Mouse (Mus musculus) hindlimb bud, embryonic 11.5 days (tissue): ENCODE data around the gene Asb16.
A peak's percentile ranks its signal among the peaks of the same experiment; 100 is the strongest.

Experiments used
- DNase-seq: peaks from one replicate; pipeline ENCODE4 v3.0.0-alpha.2; 2012; ENCODE audit warnings: low read depth, low spot score; ENCODE audit errors: extremely low spot score

Gene Asb16

DNA sequence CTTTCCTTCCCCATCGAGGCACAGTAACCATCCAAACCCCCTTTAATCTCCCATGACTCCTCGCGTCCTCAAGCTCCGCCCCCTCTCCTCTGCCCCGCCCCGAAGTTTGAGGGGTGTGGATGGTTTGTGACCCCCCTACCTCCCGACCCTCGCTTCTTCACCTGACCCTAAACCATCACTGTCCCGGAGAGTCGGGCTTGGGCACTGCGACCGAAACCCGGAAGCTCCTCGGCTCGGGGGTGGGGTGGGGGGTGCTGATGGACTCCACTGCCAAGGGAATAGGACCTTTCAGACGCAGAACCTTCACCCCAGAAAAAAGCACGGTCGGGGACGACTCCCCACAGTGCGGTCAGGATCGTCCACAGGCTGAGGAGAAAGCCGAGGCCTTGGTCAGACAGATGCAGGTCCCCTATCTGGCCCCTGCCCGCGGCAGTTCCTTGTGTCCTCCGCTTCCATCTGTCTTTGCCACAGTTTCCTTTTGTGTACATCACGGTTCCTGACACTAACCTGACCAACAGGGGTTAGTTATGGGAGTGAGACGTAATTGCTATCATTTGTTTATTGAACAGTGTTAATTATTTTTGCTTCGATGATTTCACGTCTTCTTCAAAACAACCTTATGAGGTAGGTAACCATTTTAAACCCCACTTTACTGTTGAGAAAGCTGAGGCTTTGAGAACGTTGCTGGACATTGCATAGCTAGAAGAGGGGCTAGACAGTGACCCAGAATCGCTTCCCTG lies 16.7 kb downstream of the Asb16 start:
- no peak for DNase-seq

DNA sequence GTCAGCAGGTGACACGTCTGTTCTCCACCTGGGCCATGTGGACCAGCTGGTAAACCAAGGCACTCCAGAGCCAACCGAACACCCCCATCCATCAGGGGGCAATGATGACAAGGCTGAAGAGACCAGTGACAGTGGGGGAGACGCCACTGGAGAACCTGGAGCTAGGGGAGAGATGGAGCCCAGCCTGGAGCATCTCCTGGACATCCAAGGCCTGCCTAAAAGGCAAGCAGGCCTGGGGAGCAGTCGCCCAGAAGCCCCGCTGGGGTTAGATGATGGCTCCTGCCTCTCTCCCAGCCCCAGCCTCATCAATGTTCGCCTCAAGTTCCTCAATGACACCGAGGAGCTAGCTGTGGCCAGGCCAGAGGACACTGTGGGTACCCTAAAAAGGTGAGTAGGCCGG lies 18.9 kb downstream of the Asb16 start:
- no peak for DNase-seq

DNA sequence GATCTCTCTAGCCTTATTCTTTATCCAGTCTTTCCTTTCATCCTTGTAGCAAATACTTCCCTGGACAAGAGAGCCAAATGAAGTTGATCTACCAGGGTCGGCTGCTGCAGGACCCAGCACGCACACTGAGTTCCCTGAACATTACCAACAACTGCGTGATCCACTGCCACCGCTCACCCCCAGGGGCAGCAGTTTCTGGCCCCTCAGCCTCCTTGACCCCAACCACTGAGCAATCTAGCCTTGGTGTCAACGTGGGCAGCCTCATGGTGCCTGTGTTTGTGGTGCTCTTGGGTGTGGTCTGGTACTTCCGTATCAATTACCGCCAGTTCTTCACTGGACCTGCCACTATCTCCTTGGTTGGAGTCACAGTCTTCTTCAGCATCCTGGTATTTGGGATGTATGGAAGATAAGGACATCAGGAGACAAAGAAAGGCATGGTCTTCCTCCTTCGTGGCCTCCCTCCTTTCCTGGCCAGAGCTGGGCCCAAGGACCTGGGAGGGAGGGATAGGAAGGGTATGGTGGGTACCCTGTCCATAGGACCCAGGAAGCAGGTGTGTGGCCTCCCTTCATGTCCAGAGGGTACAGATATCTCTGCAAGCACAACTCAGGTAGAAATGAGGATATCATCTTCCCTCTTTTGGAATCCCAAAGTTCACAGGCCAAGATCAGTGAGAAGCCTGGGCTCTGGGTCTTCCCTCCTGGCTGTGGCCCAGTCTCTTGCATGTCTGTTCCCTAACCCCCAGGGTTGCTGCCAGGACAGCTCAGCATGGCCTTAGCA lies 19.7 kb downstream of the Asb16 start:
- DNase-seq, result no peak

DNA sequence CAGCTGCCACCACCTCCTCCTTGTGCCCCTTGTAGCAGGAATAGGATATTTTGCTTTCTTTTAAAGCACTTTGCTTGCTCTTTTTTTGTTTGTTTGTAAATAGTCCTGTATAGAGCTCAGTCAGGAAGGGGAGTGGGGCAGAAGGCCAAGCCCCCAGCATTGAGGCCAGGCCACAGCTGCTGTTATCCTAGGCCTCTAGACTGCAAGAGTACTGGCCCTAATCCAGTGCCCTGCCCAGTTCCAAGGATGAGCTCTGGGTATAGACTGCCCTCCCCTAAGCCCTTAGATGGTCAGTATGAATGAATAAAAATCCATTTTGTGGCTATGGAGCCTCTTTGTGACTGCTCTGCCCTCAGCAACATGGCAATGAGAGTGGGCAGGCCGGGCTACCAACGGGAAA lies 20.4 kb downstream of the Asb16 start:
- no peak for DNase-seq

DNA sequence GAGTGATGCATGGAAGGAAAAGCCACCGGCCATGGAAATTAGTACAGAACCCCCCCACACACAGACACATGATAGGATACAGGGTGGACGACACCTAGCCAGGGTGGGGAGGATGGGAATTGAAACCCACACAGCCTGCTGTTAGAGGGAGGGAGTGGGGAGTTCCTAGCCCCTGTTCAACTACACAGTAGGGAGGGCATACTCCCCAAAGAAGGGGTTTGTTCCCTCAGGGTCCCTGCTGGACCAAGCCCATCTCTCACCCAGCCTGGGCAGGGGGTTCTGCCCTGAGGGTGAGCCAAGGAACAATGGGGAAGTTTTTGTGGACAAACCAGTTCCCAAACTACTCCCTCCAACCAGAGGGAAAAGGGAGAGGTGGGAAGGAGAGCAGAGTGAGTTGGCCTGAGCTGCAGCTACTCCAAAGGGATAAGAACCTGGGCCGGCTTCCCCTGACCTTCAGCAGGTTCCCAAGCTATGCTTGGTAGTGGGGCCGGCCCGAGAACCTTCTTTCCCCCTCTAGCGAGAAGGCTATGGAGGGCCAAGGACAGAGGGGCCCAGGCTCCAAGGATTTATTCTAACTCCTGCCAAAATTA lies 21.1 kb downstream of the Asb16 start:
- no peak for DNase-seq

DNA sequence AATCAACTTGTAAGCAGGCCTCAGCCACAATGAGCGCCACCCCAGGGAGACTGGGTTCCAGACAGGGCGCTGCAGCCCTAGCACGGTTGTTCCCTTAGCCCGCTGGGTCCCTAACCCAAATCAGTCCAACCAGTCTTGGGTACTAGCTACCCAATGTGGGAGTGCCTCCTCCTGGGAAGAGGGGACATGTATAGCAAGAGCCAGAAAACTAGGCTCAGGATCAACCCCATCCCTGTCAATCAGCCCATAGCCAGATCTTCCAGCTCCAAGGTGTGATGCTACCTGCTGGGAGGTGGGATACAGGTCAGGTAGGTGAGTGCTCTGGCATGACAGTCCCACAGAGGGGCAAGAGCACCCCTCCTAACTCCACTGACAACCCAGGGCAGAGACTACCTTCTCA lies 21.6 kb downstream of the Asb16 start:
- no peak for DNase-seq

DNA sequence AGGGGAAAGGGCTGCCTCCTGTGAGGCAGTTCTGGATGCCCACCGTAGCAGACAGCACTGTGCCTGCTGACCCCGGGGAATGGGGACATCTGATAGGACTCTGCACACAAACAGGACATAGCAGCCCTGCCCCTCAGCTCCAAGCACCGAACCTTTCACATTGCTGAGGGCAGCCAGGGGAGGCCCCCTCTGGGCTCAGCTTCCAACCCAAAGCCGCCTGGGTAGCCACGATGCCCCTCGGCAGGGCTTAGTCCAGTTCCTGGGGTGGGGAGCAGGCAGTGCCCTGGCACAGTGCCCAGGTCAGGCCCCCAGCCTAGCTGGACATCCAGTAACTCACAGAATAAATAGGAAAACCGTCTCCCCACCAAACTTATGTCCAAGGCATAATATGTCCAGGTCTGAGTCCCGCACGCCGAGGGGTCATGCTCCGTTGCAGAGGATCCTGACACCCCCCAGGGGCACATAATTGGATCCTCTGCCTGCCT lies 22.6 kb downstream of the Asb16 start:
- no peak for DNase-seq

DNA sequence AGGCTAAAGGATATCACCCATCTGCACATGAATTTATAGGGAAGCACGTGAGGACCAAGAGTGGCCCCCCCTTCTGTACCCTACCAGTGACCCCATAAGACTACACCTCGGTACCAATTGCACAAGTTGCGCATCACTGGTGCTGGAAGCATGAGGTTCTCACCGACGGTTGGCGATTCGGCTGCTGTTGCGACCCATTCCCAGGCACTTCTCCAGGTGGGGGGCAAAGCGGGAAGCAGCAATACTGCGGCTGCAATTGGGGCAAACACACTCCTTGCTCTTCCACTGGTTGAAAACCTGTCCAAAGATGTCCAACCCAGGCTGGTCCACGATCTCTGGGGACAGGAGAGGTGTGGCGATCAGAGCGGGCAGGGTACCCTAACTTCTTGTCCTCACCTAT lies 25.4 kb downstream of the Asb16 start:
- no peak for DNase-seq

DNA sequence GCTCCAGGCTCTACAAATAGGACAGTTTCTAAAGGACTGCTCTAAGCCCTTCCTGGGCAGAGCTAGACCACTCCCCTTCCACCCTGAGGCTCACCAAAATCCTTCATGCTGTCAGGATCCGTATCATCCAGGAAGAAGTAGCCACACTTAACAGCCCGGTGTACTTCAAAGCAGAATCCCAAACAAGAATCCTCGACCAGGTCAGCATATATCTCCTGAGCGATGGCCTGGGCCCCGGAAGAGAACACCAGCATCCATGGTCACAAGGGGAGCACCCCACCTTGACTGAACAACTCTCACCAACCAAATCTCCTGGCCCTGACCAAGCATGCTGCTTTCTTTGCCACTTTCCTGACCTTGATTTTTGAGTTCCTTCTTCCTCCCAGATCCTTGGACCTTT lies 25.9 kb downstream of the Asb16 start:
- DNase-seq, result no peak

DNA sequence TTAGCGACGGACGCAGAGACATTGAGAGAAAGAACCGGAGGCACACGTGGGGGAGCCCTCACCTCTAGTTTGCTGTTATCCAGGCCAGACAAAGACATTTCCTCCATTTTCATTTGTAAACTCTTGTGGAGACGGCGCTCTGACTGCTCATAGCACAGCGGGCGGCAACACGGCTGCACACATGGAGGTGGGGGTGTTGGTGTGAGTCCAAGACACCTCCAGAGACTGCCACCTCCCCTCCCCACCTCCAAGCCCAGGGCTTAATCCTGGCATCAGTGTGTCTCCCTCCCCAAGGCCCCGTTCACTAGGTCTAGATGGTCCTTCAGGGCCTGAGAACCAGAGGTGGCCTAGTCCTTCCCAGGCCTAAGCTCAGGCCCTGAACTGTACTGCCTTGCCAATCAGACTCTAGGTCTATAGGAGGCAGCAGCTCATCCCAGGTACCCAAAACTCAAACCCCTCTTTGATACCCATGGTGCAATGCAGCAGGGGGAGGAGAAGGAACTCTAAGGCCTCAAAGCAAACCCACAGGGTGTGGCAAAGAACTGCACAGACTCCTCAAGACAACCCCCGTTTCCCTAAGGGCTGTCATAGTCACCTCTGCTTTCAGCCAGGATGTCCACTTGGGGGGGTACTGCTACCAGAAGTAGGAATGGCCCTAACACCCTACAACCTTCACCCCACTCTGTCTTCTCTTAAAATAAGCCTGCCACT lies 26.5 kb downstream of the Asb16 start:
- no peak for DNase-seq

DNA sequence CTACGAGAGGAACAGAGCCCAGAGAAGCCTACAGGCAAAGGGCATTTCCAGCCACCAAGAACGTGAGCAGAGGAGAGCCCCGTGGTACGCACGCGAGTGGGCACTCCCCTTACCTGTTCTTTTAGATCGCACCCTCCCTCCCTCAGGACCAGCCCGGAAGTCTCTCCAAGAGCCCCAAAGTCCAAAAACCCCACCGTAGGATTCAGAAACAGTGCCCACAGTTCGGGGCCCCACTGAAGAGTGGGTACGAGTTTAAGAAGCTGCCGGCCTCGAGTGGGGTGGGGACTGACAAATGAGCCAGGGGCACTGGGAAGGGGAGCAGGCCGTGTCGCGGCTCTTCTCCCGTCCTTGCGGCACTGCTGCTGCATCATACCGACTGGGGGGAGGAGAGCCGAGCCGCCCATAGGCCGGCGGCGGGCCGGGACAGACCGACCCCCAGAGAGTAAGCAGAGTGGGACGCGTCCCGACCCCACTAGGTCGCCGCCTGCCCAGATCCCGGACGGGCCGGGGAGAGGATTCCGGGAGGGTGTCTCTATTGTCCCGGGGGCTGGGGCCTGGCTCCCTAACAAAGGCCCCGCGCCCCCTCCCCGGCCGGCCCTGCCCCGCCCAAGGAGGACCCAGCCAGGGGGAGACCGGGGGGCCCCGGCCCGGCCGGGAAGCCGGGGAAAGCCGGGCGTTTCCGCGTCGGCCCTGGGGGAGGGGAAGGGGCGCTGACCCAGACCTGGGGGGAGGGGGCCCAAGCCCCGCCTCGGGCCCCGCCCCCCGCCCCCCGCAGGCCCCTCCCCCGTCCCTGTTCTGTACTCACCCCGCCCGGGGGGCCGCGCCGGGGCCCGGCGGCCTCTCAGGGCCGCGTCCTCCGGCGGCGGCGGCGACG lies 27.3 kb downstream of the Asb16 start:
- no peak for DNase-seq

DNA sequence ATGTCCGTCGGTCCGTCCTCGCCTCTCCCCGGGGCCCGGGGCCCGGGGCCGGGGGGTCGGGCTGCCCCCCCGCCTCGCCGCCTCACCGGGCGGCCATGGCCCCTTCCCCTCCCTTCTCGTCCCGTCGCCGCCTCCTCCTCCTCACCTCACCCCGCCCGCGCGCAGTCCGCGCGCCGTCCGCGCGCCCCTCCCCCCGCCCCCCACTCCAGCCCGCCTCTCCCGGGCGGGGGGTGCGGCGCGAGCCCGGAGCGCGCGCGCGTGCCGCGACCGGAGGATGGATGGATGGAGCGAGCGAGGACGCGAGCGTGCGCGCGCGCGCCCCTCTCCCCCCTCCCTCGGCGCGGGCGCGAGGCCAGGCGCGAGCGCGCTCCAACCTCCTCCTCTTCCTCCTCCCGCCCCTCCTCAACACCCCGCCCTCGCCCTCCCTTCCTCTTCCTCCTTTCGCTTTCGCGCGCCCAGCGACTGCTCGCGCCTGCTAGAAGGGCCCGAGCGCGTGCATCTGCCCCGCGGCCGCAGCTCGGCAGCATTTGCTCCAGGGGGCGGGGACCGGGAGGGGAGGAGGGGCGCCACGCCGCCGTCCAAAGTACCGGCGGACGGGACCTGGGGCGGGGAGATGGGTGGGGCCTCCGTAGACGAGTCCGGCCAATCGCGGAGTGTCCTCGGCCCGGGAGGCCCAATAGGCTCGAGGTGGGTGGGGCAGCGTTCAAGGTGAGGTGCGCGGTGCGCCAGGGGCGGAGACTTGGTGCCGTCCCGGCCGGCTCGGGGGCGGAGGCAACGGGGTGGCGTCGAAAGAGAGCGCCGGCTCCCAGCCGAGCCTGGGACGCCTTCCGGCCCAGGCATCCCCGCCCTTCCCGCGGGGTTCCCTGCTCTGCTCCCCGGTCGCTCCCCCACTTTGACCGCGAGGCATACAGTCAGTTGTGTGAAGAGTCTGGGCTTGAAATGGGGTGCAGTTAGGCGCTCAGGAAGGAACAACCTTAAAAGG lies 28.2 kb downstream of the Asb16 start, which contains the start of gene Atxn7l3:
Gene Atxn7l3, minus strand, starts transcription at position 141 of the 982 bp plus-strand sequence.
- peak; percentile 85 for DNase-seq

DNA sequence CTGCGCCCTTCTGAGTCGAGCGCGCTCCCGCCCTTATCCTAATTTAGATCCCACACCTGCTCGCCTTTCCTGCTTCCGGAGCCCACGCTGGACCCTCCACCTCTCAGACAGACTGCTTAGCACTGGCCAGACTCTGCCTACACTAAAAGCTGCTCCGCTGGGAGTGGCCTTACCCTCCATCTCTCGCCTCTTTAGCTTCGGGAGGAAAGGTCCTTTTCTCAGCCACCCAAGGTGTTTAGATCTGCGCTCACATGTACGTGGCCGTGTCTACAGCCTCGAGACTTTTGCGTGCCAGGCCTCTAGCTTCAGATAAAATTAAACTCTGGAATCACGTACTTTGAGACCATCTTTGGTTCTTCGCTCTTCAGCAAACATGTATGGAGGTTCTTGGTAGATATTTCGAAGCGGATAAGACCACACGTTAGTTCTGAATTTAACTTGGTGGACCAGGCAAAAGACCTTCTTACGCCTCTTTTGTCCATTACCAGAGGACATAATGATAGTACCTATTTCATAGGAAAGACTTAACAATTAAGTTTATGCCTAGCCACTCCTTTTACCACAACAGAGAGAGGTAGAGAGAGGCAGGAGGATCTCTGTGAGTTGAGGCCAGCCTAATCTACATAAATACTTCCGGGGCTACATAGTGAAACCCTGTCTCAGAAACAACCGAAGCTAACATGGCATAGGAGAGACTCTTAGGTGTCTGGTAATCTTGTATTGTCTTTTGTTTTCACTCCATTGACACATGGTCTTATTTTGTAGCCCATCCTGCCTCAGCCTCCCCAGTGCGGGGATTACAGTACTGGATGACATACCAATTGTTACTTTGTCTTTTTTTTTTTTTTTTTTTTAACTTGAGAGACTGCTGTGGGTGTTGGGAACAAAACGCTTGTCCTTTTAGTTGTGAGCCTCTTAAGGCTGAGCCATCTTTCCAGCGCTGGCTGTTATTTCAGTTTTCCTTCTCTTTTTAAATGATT lies 29.3 kb downstream of the Asb16 start:
- no peak for DNase-seq

DNA sequence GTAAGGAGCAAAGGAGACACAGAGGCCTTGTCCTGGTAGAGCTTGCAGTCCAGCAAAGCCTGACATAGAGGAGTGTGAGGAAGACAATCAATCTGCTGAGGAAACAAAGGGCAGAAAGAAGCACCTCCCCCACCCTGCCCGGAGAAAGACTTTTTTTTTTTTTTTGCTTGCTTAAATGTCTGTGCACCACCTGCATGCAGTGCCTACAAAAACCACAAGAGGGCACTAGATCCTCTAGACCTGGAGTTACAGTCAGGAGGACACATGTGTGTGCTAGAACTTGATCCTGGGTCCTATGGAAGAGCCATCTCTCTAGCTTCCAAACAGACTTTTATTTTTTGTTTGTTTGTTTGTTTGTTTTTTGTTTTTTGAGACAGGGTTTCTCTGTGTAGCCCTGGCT lies 31.3 kb downstream of the Asb16 start:
- DNase-seq, result no peak

DNA sequence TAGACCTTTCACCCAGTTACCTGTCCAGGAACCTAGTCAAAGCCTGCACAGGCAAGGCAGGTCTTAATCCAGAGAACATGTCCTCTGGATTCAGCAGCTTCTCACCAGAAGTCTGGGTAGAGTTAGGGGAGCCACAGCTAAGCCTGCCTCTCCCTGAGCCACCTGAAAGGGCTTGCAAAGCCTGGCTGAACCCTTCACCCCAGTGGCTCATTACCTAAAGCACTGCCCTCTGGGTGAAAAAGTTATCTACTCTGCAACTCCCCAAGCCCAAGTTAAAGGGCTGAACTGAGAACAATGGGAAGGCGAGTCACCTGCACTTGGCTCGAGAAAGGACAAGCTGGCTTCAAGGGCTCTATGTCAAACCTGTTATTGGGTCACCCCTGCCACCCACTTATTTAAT lies 35.6 kb downstream of the Asb16 start:
- no peak for DNase-seq

DNA sequence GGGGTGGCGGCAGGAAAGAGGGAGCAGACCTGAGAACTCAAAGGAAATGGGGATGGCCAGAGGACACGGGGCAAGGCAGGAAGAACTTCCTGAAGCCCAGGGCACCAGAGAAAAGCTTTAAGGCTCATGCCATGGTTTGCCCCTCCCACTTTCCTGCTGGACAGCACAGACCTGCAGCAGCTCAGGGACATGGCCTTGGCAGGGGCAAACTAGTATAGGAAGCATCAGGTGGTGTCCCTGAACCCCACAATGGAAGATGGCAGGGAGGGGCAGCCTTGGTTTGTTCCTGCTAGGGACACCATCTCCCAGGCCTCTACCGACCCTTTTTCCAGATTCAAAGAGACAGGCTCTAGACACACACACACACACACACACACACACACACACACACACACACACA lies 36.8 kb downstream of the Asb16 start:
- DNase-seq, result no peak

DNA sequence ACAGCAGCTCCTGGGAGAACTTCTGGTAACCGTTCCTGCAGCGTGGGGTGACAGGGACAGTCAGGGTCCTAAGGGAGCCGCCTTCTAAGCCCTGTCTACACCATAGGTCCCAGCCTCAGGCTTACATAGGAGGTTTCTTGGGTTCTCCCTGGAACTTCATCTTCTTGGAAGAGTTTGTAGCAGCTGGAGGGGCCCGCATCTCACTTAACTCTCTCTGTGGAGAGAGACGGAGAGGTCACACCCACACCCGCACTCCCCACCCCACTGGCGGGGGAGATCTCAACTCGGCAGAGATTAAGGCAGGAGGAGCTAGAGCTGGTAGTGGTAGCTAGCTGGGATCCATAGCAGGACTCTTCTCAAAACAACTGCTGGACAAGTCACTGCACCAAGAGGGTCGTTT lies 39.6 kb downstream of the Asb16 start:
- DNase-seq, result no peak

DNA sequence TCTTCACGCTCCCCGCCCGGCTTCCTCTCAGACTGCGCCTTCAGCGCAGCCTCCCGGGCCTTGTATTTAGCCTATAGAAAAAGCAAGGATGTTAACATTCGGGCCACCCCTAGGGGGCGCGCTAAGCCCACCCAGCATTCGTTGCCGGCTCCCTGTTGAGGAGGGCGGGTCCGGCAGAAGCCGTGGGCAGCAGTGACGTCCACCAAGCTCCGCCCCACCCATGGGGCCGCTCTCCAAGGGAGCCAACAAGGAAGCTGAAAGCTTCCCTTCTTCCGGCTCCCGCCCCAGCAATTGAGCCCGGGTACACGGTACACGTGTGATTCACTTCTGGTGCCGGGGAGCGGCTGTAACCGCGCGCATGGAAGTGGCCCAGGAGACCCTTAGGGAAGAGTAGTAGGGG lies 40.4 kb downstream of the Asb16 start:
- peak; percentile 88 for DNase-seq
